Mouse (Mus musculus) midbrain, embryonic 16.5 days (tissue): ENCODE data around the gene Pgap3. TPM values are rescaled to one million over a fixed set of nuclear protein-coding genes. Genes with fewer than 3 reads are reported as not detected.
A peak's percentile ranks its signal among the peaks of the same experiment; 100 is the strongest.

Source experiments
- ATAC-seq: fragments of 200-750 bp; cut with Nextera tagmentation; 2 replicates; pipeline ENCODE4 v1.8.0; 2017; ENCODE audit warnings: moderate TSS enrichment
- H3K27ac ChIP-seq: fragments of 300-500 bp; sonication (generic); 2 replicates; pipeline ENCODE4 v1.5.1; 2014; ENCODE audit warnings: mild to moderate bottlenecking, low read length, mixed read lengths
- H3K27me3 ChIP-seq: fragments of 300-500 bp; sonication (generic); 2 replicates; pipeline ENCODE4 v1.6.1; 2014; ENCODE audit warnings: low read depth, low read length, mixed read lengths; ENCODE audit not compliant: control insufficient read depth, insufficient read depth
- H3K36me3 ChIP-seq: fragments of 300-500 bp; sonication (generic); 2 replicates; pipeline ENCODE4 v1.6.1; 2014; ENCODE audit warnings: mild to moderate bottlenecking, low read length, moderate library complexity, mixed read lengths; ENCODE audit not compliant: control insufficient read depth, insufficient read depth
- H3K4me1 ChIP-seq: fragments of 300-500 bp; sonication (generic); 2 replicates; pipeline ENCODE4 v1.6.1; 2014; ENCODE audit warnings: mild to moderate bottlenecking, low read length, mixed read lengths; ENCODE audit not compliant: control insufficient read depth, insufficient read depth
- H3K4me2 ChIP-seq: fragments of 300-500 bp; sonication (generic); 2 replicates; pipeline ENCODE4 v1.6.1; 2014; ENCODE audit warnings: mild to moderate bottlenecking, low read length, mixed read lengths
- H3K4me3 ChIP-seq: fragments of 300-500 bp; sonication (generic); 2 replicates; pipeline ENCODE4 v1.5.1; 2014; ENCODE audit warnings: low read depth, mild to moderate bottlenecking, low read length, moderate library complexity, mixed read lengths
- H3K9ac ChIP-seq: fragments of 300-500 bp; sonication (generic); 2 replicates; pipeline ENCODE4 v1.6.1; 2014; ENCODE audit warnings: low read depth, low read length, mixed read lengths
- H3K9me3 ChIP-seq: fragments of 300-500 bp; sonication (generic); replicated peaks from 2 replicates; pipeline ENCODE4 v1.6.1; 2014; ENCODE audit warnings: mild to moderate bottlenecking, low read length, mixed read lengths; ENCODE audit not compliant: control insufficient read depth, poor library complexity, severe bottlenecking
- WGBS: fragments of 180-500 bp; shearing (Covaris S2); extraction: QIAGEN DNeasy Blood & Tissue Kit; methylation state at CpG from one replicate; pipeline ENCODE4 v1.1.7; 2014; 5-methylcytosine and 5-hydroxymethylcytosine counted together
- polyA plus RNA-seq: library from polyadenylated mRNA; unstranded; fragments of >200 nt; fragmentation: Nextera tagmentation; extraction: Ambion mirVana; gene quantifications from 2 replicates; pipeline ENCODE4 v1.2.1, GENCODE M21; 2015

Pgap3 gene
- polyA plus RNA-seq, 1 experiment from 2014 or later, result 7.4 TPM

DNA sequence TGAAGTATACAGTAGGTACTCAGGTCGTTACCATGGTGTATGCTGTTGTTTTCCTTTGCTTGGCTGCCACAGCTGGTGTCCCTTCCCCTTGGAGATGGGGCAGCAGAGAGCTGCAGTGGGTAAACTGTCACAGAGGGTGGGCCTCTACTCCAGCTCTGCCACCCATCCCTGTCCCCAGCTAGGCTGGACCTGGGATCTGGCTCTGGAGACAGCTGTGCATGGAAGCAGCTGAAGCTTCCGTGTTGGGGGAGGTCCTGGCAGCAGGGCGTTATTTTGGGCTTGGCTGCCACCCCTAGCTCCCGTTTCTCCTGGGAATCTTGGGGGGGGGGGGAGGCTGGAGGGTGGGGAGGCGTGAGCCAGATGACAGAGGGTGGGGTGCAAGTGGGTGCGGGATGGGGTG lies 18.0 kb upstream of the Pgap3 start:
- Histone ChIP-seq H3K4me3 (no peak overlapping the region), H3K4me1 (0 out of 2 replicates have a peak, but pooled peaks cover 4% of the 10 kb centered on the region), H3K36me3 (no peaks in the 10 kb centered on the region), H3K9ac (no peak overlapping the region), H3K27me3 (peaks cover 8% of the 10 kb centered on the region), H3K9me3 (no peaks in the 10 kb centered on the region), H3K27ac (no peak overlapping the region), H3K4me2 (no peak overlapping the region)
- WGBS, result 83% methylated on average over 5 of the region's 6 CpGs
- ATAC-seq, result no peak

DNA sequence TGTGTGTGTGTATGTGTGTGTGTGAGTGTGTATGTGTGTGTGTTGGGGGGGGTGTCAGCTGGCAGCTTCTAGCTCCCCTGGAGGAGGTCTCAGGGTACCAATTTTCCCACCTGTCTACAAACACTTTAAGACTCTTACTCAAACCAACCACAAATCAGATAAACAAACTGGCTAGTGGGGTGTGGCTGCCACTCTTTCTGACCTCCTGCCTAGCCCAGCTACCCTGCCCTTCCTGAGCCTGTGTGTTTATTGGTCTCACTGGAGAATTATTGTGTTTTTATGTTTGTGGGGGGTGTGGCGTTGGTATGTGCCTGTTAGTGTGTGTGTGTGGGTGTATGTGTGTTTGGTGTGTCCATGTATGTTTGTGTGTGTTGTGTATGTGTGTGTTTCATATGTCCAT lies 16.8 kb upstream of the Pgap3 start:
- Histone ChIP-seq H3K4me1 (peaks cover 14% of the 10 kb centered on the region), H3K27me3 (peaks cover 14% of the 10 kb centered on the region), H3K27ac (no peak overlapping the region), H3K4me2 (no peak overlapping the region), H3K36me3 (no peaks in the 10 kb centered on the region), H3K4me3 (no peak overlapping the region), H3K9me3 (no peaks in the 10 kb centered on the region), H3K9ac (no peak overlapping the region)
- 100% methylated on average over 1 of the region's 1 CpGs for WGBS
- ATAC-seq, result no peak

DNA sequence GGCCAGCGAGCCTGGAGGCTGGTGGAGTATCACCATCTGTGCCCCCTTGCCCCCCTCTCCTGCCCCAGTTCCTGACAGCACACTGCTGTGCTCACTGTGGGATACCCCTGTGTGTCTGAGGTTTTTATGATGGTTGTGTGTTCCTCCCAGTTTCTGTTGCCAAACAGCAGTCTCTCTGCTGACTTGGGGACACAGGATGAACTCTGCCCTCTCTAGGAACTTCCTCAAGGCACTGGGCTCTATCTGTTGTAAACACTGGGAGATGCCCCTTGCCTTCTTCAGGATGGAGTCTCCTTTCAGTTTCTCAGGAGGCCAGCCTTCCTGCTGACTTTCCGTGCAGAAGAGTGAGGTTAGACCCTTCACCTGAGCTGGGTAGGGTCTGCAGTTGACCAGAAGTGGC lies 13.9 kb upstream of the Pgap3 start:
- Histone ChIP-seq H3K36me3 (no peaks in the 10 kb centered on the region), H3K4me2 (no peak overlapping the region), H3K27ac (no peak overlapping the region), H3K9ac (no peak overlapping the region), H3K4me1 (peaks cover 20% of the 10 kb centered on the region), H3K9me3 (no peaks in the 10 kb centered on the region), H3K4me3 (no peak overlapping the region), H3K27me3 (peaks cover 25% of the 10 kb centered on the region)
- ATAC-seq, result no peak
- 22% methylated on average over 2 of the region's 2 CpGs for WGBS

DNA sequence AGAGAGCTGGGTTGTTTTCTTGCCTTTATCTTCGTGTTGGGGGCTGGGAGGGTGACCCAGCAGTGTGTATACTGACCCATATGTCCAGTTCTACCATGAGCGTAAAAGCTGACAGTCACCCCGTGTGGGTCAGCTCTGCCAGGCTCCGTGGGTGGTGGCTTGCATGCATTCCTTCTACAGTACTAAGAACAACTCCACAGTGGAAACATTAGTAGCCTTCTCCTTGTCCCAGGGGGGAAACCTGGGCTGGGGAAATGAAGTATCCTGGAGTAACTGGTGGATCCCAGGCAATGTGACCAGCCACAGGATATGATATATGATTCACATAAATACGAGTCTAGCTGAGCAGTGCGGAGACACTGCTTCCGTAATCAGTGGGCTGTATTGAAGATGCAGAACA lies 13.4 kb upstream of the Pgap3 start:
- peaks cover 25% of the 10 kb centered on the region for H3K27me3 ChIP-seq
- no peaks in the 10 kb centered on the region for H3K36me3 ChIP-seq
- no peaks in the 10 kb centered on the region for H3K9me3 ChIP-seq
- H3K9ac ChIP-seq, result no peak overlapping the region
- peaks cover 20% of the 10 kb centered on the region for H3K4me1 ChIP-seq
- H3K27ac ChIP-seq, result no peak overlapping the region
- 0 out of 2 replicates have a peak overlapping the region, but pooled peaks have one; percentile 55 for H3K4me3 ChIP-seq
- WGBS, result 39% methylated on average over 7 of the region's 7 CpGs
- ATAC-seq, result no peak
- peak overlapping the region; percentile 96 for H3K4me2 ChIP-seq

DNA sequence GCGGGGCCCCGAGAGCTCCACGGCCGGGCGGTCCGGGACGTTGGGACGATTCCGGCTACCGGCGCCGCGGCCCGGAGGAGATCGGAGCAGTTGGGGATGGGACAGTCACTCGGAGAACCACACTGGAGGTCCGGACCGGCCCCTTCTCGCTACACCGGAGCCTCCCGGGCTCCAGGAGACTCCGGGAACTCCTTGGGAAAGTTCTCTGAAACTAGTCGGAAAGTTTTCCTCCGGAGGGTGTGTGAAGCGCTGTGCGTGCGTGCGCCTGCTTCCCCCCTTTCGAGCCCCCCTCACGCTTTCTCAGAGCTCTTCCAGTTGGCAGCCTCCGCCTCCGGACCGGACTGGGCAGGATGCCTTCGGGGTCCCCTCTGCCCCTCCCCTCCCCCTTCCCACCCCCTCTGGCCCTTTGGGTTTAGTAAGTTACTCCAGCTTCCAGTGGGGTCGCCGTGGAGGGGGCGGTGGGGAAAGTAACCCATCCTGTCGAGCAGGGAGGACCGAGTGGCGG lies 12.6 kb upstream of the Pgap3 start:
- Histone ChIP-seq H3K9ac (peak overlapping the region; percentile 64), H3K9me3 (no peaks in the 10 kb centered on the region), H3K36me3 (no peaks in the 10 kb centered on the region), H3K4me3 (peak overlapping the region; percentile 55), H3K4me1 (peaks cover 20% of the 10 kb centered on the region), H3K27ac (peak overlapping the region; percentile 68), H3K27me3 (peaks cover 25% of the 10 kb centered on the region), H3K4me2 (peak overlapping the region; percentile 96)
- under 1% methylated on average over 40 of the region's 40 CpGs for WGBS
- ATAC-seq, result 0 out of 2 replicates have a peak, but pooled peaks have one; percentile 59

DNA sequence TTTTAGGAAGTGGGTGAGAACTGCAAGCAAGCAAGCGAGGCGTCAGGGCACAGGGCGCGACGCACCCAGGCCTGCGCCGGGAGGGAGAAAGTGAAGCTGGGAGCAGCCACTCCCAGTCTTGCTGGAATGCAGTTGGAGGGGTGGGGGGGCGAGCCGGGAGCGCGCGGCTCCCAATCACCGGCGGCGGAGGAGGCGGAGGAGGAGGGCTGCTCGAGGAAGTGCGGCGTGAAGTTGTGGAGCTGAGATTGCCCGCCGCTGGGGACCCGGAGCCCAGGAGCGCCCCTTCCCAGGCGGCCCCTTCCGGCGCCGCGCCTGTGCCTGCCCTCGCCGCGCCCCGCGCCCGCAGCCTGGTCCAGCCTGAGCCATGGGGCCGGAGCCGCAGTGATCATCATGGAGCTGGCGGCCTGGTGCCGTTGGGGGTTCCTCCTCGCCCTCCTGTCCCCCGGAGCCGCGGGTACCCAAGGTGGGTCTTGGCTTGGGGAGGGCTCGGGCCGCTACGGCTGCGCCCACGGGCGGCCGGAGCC lies 12.0 kb upstream of the Pgap3 start, which contains the start of gene Erbb2:
Gene Erbb2, plus strand, starts transcription at position 198 of the 524 bp plus-strand sequence.
- Histone ChIP-seq H3K27me3 (peaks cover 25% of the 10 kb centered on the region), H3K4me1 (peaks cover 20% of the 10 kb centered on the region), H3K9me3 (no peaks in the 10 kb centered on the region), H3K36me3 (no peaks in the 10 kb centered on the region), H3K9ac (peak within 1 kb of the TSS; percentile 64), H3K4me2 (peak within 1 kb of the TSS; percentile 96), H3K27ac (peak within 1 kb of the TSS; percentile 68), H3K4me3 (peak within 1 kb of the TSS; percentile 55)
- WGBS, result under 1% methylated on average over 44 of the region's 49 CpGs
- ATAC-seq, result peak; percentile 61

DNA sequence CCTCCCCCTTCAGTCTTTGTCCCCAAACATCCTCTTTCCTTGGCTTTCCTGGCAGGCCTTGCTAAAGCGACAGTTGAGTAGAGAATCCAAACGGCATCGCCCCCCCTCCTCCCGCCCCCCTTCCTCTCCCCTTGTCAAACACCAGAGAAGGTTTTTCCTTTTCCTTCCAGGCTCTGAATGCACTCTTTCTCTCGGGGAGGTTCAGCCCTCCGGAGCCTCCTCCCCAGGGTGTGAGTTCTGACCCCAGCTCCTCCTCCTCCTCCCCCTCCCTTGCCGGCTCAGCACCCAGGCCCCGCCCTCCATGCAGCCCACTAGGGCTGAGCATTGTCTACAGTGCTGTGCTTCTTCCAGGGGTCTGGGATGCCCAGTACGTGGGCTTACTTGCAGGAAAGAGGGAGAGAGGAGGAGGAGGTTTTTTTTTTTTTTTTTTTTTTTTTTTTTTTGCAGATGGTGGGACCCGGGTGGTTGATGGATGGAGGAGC lies 9.1 kb upstream of the Pgap3 start:
- 0 out of 2 replicates have a peak, but pooled peaks have one; percentile 56 for ATAC-seq
- H3K27ac ChIP-seq, result no peak overlapping the region
- WGBS, result 1% methylated on average over 9 of the region's 10 CpGs

DNA sequence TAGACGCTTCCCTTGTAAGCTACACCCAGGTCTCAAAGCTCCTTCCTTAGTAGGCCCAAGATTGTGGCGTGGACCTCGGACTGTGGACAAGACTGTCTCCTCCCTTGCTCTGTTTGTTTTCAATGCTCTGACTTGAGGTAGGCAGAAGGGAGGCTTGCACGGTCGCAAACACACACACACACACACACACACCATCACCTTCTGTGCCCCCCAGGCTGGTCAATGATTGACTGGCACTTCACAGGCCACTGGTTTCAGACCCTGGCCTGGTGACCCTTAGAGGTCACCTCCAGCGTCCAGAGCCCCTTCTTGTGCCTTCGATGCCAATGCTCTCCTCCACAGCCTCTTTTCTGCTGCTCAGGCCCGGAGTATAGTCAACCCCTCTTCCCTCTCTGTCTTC lies 8.6 kb upstream of the Pgap3 start:
- H3K4me2 ChIP-seq, result no peak overlapping the region
- no peak overlapping the region for H3K27ac ChIP-seq
- H3K9me3 ChIP-seq, result no peaks in the 10 kb centered on the region
- H3K9ac ChIP-seq, result no peak overlapping the region
- ATAC-seq, result no peak
- no peaks in the 10 kb centered on the region for H3K36me3 ChIP-seq
- H3K4me1 ChIP-seq, result peaks cover 18% of the 10 kb centered on the region
- H3K27me3 ChIP-seq, result peaks cover 22% of the 10 kb centered on the region
- WGBS, result 55% methylated on average over 8 of the region's 8 CpGs
- H3K4me3 ChIP-seq, result no peak overlapping the region

More for the DNA sequence above, 9.1 kb upstream of the Pgap3 start:
- peaks cover 25% of the 10 kb centered on the region for H3K27me3 ChIP-seq
- no peaks in the 10 kb centered on the region for H3K9me3 ChIP-seq
- peaks cover 20% of the 10 kb centered on the region for H3K4me1 ChIP-seq
- H3K4me3 ChIP-seq, result no peak overlapping the region
- H3K9ac ChIP-seq, result no peak overlapping the region
- peak overlapping the region; percentile 12; the same call in 1 of the 2 replicates for H3K4me2 ChIP-seq
- H3K36me3 ChIP-seq, result no peaks in the 10 kb centered on the region

DNA sequence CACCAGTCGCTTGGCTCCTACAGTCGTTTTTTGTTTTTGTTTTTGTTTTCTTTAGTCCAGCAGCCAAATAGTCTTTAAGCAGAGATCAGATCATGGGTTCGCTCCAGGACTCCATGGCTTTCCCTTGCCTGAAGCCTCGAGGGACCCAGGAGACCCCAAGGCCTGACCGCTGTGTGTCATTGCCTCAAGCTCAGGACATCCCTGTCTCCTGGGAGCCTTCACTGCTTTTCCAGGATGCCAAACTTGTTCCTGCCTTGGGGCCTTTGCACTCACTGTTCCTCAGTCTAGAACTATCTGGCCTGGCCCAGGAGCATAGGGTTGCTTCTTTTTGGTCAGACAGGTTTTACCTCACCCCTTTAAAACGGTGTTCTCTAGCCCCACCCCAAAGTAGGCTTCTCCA lies 6.3 kb upstream of the Pgap3 start:
- 75% methylated on average over 6 of the region's 6 CpGs for WGBS
- peaks cover 3% of the 10 kb centered on the region; the same call in 1 of the 2 replicates for H3K4me1 ChIP-seq
- H3K27me3 ChIP-seq, result peaks cover 11% of the 10 kb centered on the region
- H3K4me3 ChIP-seq, result no peak overlapping the region
- no peak overlapping the region for H3K4me2 ChIP-seq
- no peak overlapping the region for H3K9ac ChIP-seq
- ATAC-seq, result no peak
- H3K36me3 ChIP-seq, result no peaks in the 10 kb centered on the region
- H3K9me3 ChIP-seq, result no peaks in the 10 kb centered on the region
- H3K27ac ChIP-seq, result no peak overlapping the region
